Mouse (Mus musculus) CD8-positive naive resting alpha-beta T cell, adult 2 months (primary cell): ENCODE results near the gene Gm48551.

Experiments
- DNase-seq, 2 experiments: peaks; one replicate each; pipeline ENCODE4 v3.0.0; 2022; ENCODE audit warnings: low read depth in 2 of 2, low spot score in 2 of 2

Gm48551 gene

GRCm38 (mm10) chr10:81383802-81384604 is at the start of gene Gm48551, which contains the start of gene Dohh:
Gene Gm48551 (plus strand): TSS chr10:81384466.
Gene Dohh (plus strand): TSS chr10:81384428.
- peak; percentile 92 to 97 for DNase-seq

GRCm38 (mm10) chr10:81335393-81336340 is 48.6 kb upstream of the Gm48551 start:
- DNase-seq, result no peak

GRCm38 (mm10) chr10:81336558-81336957 is 47.7 kb upstream of the Gm48551 start:
- DNase-seq, result no peak

GRCm38 (mm10) chr10:81340551-81341332 is 43.5 kb upstream of the Gm48551 start:
- no peak for DNase-seq

GRCm38 (mm10) chr10:81341333-81341949 is 42.8 kb upstream of the Gm48551 start:
- peak; percentile 70 to 79 for DNase-seq

GRCm38 (mm10) chr10:81342686-81343505 is 41.4 kb upstream of the Gm48551 start, which contains the start of gene Gipc3:
Gene Gipc3 (minus strand): TSS chr10:81343266.
- no peak for DNase-seq

- DNase-seq, result peak in 1 of 2 experiments; percentile 35
Observed at GRCm38 (mm10) chr10:81344421-81345161, 39.7 kb upstream of the Gm48551 start.

- DNase-seq, result no peak
Observed at GRCm38 (mm10) chr10:81345162-81345534, 39.1 kb upstream of the Gm48551 start.

- DNase-seq, result no peak
Observed at GRCm38 (mm10) chr10:81346453-81347067, 37.7 kb upstream of the Gm48551 start.

- DNase-seq, result no peak
Observed at GRCm38 (mm10) chr10:81349146-81349545, 35.1 kb upstream of the Gm48551 start.

- DNase-seq, result peak in 1 of 2 experiments; percentile 23
Observed at GRCm38 (mm10) chr10:81349961-81350350, 34.3 kb upstream of the Gm48551 start.

GRCm38 (mm10) chr10:81350351-81351063 is 33.8 kb upstream of the Gm48551 start, which contains the start of gene Hmg20b:
Gene Hmg20b (minus strand): TSS chr10:81350480.
- peak; percentile 96 to 98 for DNase-seq

GRCm38 (mm10) chr10:81351678-81352291 is 32.5 kb upstream of the Gm48551 start:
- DNase-seq, result peak; percentile 37 to 58

GRCm38 (mm10) chr10:81354738-81355477 is 29.4 kb upstream of the Gm48551 start:
- DNase-seq, result no peak

- no peak for DNase-seq
Observed at GRCm38 (mm10) chr10:81355533-81355932, 28.7 kb upstream of the Gm48551 start.

GRCm38 (mm10) chr10:81356352-81356990 is 27.8 kb upstream of the Gm48551 start:
- no peak for DNase-seq
